Mouse (Mus musculus) layer of hippocampus, adult 18-20 months (tissue): ENCODE measurements at regions not wholly inside any gene's neighbourhood (a gene's known extent, or its start where the extent isn't known, plus 50 kb on each side); places are given as distances from the start of the nearest gene placed in this dataset.

Experiments used
- DNase-seq, 2 experiments: peaks; one replicate each; pipeline ENCODE4 v3.0.0; 2022; ENCODE audit warnings: low spot score in 2 of 2

- DNase-seq: no peak
Observed at GRCm38 (mm10) chr5:150866198-150866597, 86.2 kb upstream of the Kl start.

- DNase-seq: no peak
Observed at GRCm38 (mm10) chr5:150869954-150870353, 82.5 kb upstream of the Kl start.

DNA sequence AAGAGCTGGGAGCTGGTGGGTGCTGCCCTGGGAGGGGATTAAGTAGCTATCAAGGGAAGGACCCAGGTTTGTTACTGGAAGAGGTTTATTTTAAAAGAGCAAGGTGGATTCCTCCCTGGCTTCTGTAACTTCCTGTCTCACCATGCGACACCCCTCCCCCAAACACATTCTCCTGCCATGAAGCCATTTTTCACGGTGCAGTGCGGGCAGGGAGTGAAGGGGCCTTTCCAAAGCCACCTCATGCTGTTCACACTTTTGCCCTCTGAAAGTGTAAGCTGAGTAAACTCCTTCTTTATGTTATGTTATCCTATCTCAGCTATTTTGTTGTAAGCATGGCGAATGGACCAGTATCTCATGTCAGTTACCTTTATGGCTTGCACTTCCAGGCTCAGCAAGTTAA lies 73.6 kb upstream of the Kl start:
- no peak for DNase-seq

- no peak for DNase-seq
Observed at GRCm38 (mm10) chr5:150883676-150884075, 68.7 kb upstream of the Kl start.

DNA sequence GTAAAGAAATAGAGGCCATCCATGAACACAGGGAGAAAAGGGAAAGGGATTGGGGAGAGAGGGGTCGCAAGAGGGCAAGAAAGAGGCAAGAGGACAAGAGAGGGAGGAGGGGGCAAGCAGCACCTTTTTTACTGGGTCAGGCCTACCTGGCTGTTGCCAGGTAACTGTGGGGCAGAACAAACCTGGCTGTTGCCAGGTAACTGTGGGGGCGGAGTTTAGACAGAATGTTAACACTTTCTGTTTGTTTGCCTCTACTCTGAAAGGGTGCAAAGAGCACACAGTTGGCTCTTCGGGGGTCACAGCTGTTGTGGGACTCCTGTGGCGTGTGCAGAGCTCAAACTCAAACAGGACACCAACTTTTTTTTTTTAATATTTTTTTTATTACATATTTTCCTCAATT lies 62.3 kb upstream of the Kl start:
- DNase-seq: no peak

- no peak for DNase-seq
Observed at GRCm38 (mm10) chr5:150891262-150891940, 61.0 kb upstream of the Kl start.

DNA sequence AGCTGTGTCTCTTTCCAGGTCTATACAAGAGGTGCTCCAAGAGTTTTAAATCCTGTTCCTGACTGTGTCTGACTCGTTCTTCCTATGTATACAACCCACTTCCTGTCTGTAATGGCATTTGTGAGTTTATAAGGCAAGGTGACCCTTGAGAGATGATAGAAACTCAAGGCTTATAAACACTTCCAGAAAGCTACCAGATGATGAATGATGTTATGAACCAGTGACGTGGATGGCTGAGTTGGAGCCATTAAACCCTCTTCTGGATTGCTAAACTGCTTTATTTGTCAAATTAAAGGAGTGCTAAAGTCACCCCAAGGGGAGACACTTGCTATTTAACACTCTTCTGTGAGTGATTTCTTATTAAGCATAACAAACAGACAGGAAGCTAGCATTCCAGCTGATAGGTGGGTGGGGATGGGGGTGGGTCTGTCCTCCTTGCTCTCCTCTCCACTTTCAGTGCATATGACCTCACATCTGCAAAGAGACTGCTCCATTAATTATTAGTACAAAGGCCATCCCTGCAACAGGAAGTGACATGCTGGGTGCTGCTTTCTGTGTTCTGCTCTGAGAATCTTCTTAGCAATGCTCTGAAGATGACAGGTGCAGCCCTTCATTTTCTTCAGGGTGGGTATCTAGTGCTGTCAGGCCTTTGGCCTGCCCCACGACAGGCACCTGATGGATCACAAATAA lies 58.2 kb upstream of the Kl start:
- DNase-seq: no peak

- no peak for DNase-seq
Observed at GRCm38 (mm10) chr5:150894739-150895085, 57.7 kb upstream of the Kl start.

DNA sequence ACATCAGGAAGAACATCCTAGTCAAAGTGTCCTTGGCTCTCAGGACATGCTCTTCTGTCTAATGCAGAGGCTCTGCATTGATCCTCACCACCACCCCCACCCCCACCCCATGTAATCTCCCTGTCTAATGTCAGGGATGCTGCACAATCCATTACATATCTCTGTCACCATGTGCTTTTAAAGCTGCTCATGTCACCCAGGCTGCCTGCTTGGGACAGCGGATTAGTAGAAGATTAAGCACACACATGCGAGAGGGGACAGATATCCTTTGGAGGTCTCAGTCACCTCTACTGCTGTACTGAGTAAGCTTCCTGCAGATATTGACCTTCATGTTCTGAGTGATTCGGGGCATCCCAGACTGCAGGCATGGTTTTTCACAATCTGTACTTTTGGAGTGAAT lies 50.7 kb upstream of the Kl start:
- peak in 1 of 2 experiments; percentile 13 for DNase-seq
